8 mouse cellular contexts compared by ENCODE assay signal in the genomic region with DNA sequence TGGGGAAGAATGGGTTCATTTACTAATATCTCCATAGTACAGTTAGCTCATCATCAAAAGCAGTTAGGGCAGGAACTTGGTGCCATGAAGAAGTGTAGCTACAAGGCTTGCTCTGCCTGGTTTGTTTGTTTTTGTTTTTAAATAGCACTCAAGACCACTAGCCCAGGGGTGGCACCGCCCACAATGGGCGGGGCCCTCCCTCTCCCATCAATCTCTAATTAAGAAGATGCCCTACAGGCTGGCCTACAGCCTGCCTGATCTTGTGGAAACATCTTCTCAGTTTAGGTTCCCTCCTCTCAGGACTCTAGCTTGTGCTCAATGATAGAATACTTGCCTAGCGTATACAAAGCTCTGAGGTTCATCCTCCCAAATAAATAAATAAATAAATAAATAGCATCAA. TPM values are rescaled to one million over a fixed set of nuclear protein-coding genes. Genes with fewer than 3 reads are reported as not detected.
DNase-seq lines count a peak whose midpoint lies in the region; ATAC-seq and TF ChIP-seq lines count a peak whose summit lies in the region.

No protein-coding gene starts in this region.

- TF ChIP-seq POLR2A in myocyte (IDR thresholded peaks at IDR 0.05; ENCODE audit: insufficient read length, low read depth): no peak

- H3K4me2 ChIP-seq in embryonic facial prominence, embryonic 11.5 days (ENCODE audit: low read depth, low read length): peak overlapping the region; percentile 69
- peak overlapping the region; percentile 77 for H3K4me2 ChIP-seq in intestine, embryonic 15.5 days (replicated peaks)
- H3K4me2 ChIP-seq in myocyte (ENCODE audit: low read depth): peak overlapping the region; percentile 80

- H3K4me1 ChIP-seq in embryonic facial prominence, embryonic 11.5 days (ENCODE audit: control insufficient read depth, insufficient read depth, low read length): no peaks in the 10 kb centered on the region
- 0 out of 2 replicates have a peak, but pooled peaks cover 10% of the 10 kb centered on the region for H3K4me1 ChIP-seq in intestine, embryonic 15.5 days (replicated peaks)

- peak overlapping the region; percentile 71 for H3K4me3 ChIP-seq in embryonic facial prominence, embryonic 11.5 days (ENCODE audit: low read depth, low read length)
- peak overlapping the region; percentile 70 for H3K4me3 ChIP-seq in intestine, embryonic 15.5 days (replicated peaks)
- peak overlapping the region; percentile 45 for H3K4me3 ChIP-seq in myocyte

- H3K27ac ChIP-seq in embryonic facial prominence, embryonic 11.5 days (replicated peaks; ENCODE audit: low read depth, low read length): no peak overlapping the region
- no peak overlapping the region for H3K27ac ChIP-seq in intestine, embryonic 15.5 days

- no peak overlapping the region for H3ac ChIP-seq in myocyte (ENCODE audit: control insufficient read depth, insufficient read length)

- peak overlapping the region; percentile 78 for H3K9ac ChIP-seq in embryonic facial prominence, embryonic 11.5 days (replicated peaks; ENCODE audit: low read length)
- peak overlapping the region; percentile 59 for H3K9ac ChIP-seq in intestine, embryonic 15.5 days

- H3K9me3 ChIP-seq in embryonic facial prominence, embryonic 11.5 days (replicated peaks; ENCODE audit: control insufficient read depth, low read length): no peaks in the 10 kb centered on the region
- H3K9me3 ChIP-seq in intestine, embryonic 15.5 days: no peaks in the 10 kb centered on the region

- peaks cover 51% of the 10 kb centered on the region for H3K79me2 ChIP-seq in myocyte (ENCODE audit: control insufficient read depth, insufficient read depth)

- no peaks in the 10 kb centered on the region for H3K36me3 ChIP-seq in embryonic facial prominence, embryonic 11.5 days (replicated peaks; ENCODE audit: control insufficient read depth, insufficient read depth, low read depth, low read length)
- no peaks in the 10 kb centered on the region for H3K36me3 ChIP-seq in intestine, embryonic 15.5 days
- no peaks in the 10 kb centered on the region for H3K36me3 ChIP-seq in myocyte (ENCODE audit: control insufficient read depth, insufficient read depth)

- DNase-seq in cerebellum, postnatal 10 days: peak; percentile 37 to 51
- DNase-seq in CD4-positive helper T cell, adult 2 months (ENCODE audit: low read depth, low spot score): peak; percentile 59
- DNase-seq in embryonic facial prominence, embryonic 11.5 days (ENCODE audit: low spot score): peak; percentile 50
- DNase-seq in natural killer cell, adult 2 months (ENCODE audit: low spot score in 2 of 2): no peak
- no peak for DNase-seq in cerebellum, postnatal 36 days

- WGBS in embryonic facial prominence, embryonic 11.5 days: 0% methylated on average over 3 of the region's 3 CpGs
- under 1% methylated on average over 3 of the region's 3 CpGs for WGBS in intestine, embryonic 15.5 days

- no peaks in the 10 kb centered on the region for H3K27me3 ChIP-seq in embryonic facial prominence, embryonic 11.5 days (ENCODE audit: control insufficient read depth, insufficient read depth, low read length)
- H3K27me3 ChIP-seq in intestine, embryonic 15.5 days (replicated peaks): no peaks in the 10 kb centered on the region
- no peaks in the 10 kb centered on the region for H3K27me3 ChIP-seq in myocyte (ENCODE audit: control insufficient read depth, insufficient read depth, insufficient read length)

- ATAC-seq in cerebellum, adult (ENCODE audit: insufficient number of reproducible peaks, low FRiP score, low TSS enrichment): no peak
- peak; percentile 75 for ATAC-seq in embryonic facial prominence, embryonic 11.5 days (replicated peaks; ENCODE audit: insufficient number of reproducible peaks, low FRiP score, low TSS enrichment, low read depth)
- ATAC-seq in intestine, embryonic 15.5 days: peak; percentile 52

TF ChIP-seq in myocyte, 11 proteins besides CTCF, POLR2A, EP300 and RAD21:
- TF ChIP-seq MYOG (IDR thresholded peaks at IDR 0.05; ENCODE audit: control insufficient read depth in 1 of 3, insufficient read depth in 1 of 3, insufficient read length in 2 of 3, low read depth in 2 of 3) (no peak), E2F4 (IDR thresholded peaks at IDR 0.05; ENCODE audit: insufficient read depth) (no peak), POLR2AphosphoS2 (IDR thresholded peaks at IDR 0.05; ENCODE audit: insufficient read length, low read depth) (no peak), USF1 (IDR thresholded peaks at IDR 0.05; ENCODE audit: low read depth) (no peak), REST (IDR thresholded peaks at IDR 0.05; ENCODE audit: insufficient read depth, insufficient read length) (no peak), MYOD1 (IDR thresholded peaks at IDR 0.05; ENCODE audit: control insufficient read depth in 1 of 3, insufficient read length in 2 of 3, low read depth in 2 of 3) (no peak)
TF ChIP-seq in myocyte: peak in this region for 0.

RNA-seq across cellular contexts. Expression of a gene that starts 0.7 kb away (rescaled TPM):
- polyA plus RNA-seq in embryonic facial prominence, embryonic 11.5 days (2014; fragmentation: Nextera tagmentation; extraction: Ambion mirVana): 62.6 and 66.9 TPM in 2 replicates
- 34.0 and 40.7 TPM in 2 replicates for polyA plus RNA-seq in intestine, embryonic 15.5 days (2015; fragmentation: Nextera tagmentation; extraction: Ambion mirVana)
- 7.6 TPM for polyA plus RNA-seq in myocyte (2012; fragmentation: generic; extraction: Trizol)

RNA-seq across cellular contexts. Expression of a gene that starts 7.7 kb away (rescaled TPM):
- polyA plus RNA-seq in embryonic facial prominence, embryonic 11.5 days (2014; fragmentation: Nextera tagmentation; extraction: Ambion mirVana): 38.6 and 41.1 TPM in 2 replicates
- 34.6 and 37.1 TPM in 2 replicates for polyA plus RNA-seq in intestine, embryonic 15.5 days (2015; fragmentation: Nextera tagmentation; extraction: Ambion mirVana)
- polyA plus RNA-seq in myocyte (2012; fragmentation: generic; extraction: Trizol): 19.1 TPM

RNA-seq across cellular contexts. Expression of a gene that starts 18.6 kb away (rescaled TPM):
- 7.1 TPM in 2 replicates for polyA plus RNA-seq in embryonic facial prominence, embryonic 11.5 days (2014; fragmentation: Nextera tagmentation; extraction: Ambion mirVana)
- 4.6 and 5.0 TPM in 2 replicates for polyA plus RNA-seq in intestine, embryonic 15.5 days (2015; fragmentation: Nextera tagmentation; extraction: Ambion mirVana)
- 3.6 TPM for polyA plus RNA-seq in myocyte (2012; fragmentation: generic; extraction: Trizol)

RNA-seq across cellular contexts. Expression of a gene that starts 42.2 kb away (rescaled TPM):
- polyA plus RNA-seq in embryonic facial prominence, embryonic 11.5 days (2014; fragmentation: Nextera tagmentation; extraction: Ambion mirVana): 10.4 and 11.0 TPM in 2 replicates
- polyA plus RNA-seq in intestine, embryonic 15.5 days (2015; fragmentation: Nextera tagmentation; extraction: Ambion mirVana): 7.9 and 8.2 TPM in 2 replicates
- 0.07 TPM for polyA plus RNA-seq in myocyte (2012; fragmentation: generic; extraction: Trizol)

Comparison
In these comparisons a context has a peak if more than half of its experiments do, and no peak if none do; other contexts are left out.
1. DNase-seq: peak in cerebellum, postnatal 10 days (2 of 2), CD4-positive helper T cell, adult 2 months (single experiment) and embryonic facial prominence, embryonic 11.5 days (single experiment); none in natural killer cell, adult 2 months (0 of 2) and cerebellum, postnatal 36 days (0 of 2).
2. Peak in every context shown above with its lines, with median percentiles within 50 percentile points of each other: H3K4me2 ChIP-seq and H3K4me3 ChIP-seq.